Mouse (Mus musculus) right cerebral cortex, postnatal 36 days (tissue): Measurements from ENCODE around the gene Asb16.

Experiments
- DNase-seq, 2 experiments: peaks; one replicate each; pipeline ENCODE4 v3.0.0; 2022; ENCODE audit warnings: low spot score in 2 of 2, mixed read lengths in 1 of 2

Asb16 gene

DNA sequence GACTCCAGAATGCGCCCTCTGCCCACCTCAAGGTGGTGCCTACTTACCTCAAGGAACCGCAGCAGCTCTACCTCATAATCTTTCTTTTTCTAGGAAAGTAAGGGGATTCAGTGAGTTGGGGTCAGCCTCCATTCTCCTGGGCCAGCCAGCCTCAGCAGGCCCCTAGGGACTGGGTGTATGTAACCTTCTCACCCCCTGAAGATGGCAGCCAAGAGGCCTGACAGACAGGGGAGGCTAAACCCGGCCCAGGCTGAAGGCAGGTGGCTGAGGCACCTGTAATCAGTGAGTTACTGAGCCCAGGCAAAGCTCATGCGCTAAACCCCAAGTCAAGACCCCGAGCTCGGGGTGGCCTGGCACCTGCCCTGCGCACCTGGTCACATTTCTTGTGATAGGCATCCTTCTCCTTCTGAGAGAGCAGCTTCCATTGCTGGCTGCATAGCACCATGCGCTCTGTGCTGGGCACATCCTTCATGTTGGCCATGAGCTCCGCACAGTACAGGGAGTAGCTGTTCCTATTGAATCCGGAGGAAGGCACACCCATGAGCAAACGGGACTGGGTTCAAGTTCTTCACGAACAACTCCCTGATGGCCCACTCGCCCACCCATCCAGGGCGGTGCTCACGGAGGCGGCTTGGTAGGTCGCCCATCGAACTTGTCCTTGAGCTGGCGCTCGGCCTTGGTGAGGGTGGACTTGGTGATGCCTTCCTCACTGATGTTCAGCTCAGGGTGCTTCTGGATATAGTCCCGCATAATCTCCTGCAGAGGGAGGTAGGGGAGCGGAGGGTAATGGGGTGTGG is 41.5 kb downstream of the Asb16 start:
- no peak for DNase-seq

GRCm38 (mm10) chr11:102310768-102311695 is 42.5 kb downstream of the Asb16 start:
- DNase-seq: no peak

- no peak for DNase-seq
Measured at GRCm38 (mm10) chr11:102311966-102312365, 43.4 kb downstream of the Asb16 start.

DNA sequence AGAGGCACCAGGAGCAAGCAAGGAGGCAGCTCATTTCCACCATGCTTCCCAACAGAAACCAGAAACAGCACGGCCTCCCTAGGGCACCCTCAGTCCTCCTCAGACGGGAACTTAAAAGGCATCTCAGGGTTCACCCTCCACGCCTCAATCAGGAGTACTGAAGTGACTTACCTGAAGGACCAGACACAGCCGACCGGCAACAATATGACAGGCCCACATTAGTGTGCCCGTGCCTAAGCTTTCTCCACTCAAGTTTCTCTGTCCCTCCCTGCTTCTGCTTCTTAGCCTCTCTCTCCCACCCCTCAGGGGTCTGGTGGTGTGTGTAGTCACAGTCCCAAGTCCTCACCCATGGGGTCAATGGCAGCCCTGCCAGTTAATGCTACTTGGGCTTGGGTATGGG is 44.0 kb downstream of the Asb16 start:
- no peak for DNase-seq

GRCm38 (mm10) chr11:102314321-102314720 is 45.8 kb downstream of the Asb16 start:
- no peak for DNase-seq

DNA sequence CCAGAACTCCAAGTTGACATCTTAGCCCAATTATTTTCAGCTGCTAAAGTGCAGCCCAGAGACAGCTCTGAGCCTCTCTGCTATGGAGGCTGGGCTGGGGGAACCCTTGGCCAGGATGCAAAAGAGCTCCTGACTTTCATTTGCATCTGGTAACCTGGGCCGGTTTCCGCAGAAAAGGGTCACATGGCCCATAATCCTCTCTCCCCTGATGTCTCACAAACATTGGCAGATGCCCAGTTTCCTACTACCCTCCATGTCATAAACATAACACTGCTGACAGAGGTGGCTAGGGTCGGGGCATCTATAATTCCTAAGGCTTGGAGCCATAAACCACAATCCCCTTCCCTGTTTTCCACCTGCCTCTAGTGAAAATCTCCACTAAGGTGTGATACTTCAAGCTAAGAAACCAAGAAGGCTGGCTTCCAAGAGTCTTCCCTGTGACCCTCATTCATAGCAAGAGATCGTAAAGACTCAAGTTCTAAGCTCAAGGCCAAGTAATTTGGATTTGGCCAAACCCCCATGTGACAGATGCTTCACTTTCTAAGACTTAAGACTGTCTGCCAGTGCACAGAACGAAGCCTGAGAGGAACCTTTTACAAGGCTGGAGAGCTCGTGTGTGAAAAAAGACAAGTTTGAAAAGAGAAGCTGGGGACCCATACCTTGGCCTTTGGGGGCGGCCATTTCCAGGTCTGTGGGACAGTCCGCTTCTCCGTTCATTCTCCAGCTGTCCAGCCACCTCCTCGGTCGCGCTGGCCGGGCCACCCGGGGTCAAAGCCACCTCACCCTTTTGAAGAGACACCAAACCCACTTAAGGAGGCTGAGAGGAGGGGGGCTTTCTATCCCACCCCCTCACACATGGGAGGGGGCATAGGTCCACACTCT is 47.4 kb downstream of the Asb16 start:
- DNase-seq: no peak

DNA sequence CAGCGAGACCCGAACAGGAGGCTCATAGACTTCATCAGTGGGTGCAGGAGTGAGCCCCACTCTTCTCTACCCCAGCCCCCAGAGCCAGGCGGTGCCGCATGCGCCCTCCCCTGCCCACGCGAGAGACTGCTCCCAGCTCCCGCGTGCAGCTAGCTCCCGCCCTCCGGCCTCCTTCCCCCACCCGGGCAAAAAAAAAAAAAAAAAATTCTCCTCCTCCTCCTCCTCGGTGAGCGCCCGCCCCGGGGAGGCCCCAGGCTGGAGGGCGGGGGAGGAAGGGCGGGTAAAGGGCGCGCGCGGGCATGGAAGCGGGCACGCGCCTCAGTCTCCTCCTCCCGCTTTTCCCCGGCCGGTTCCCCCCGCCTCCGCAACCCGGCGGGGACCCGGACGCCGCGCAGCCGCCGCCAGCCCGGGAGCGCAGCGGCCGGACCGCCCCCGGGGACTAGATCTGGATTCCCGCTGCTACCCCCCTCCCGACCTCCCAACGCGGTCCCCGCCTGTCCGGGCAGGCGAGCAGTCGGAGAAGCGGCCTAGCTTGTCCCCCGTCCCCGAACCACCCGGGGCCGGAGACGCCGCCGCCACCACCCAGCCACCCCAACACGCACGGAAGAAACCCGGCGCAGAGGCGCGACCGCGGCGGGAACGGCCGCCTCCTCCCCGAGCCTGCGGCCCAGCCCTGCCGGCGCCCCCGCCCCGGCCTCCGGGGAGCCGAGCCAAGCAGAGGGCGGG is 48.2 kb downstream of the Asb16 start:
- DNase-seq: peak; percentile 72 to 81

GRCm38 (mm10) chr11:102317298-102317900 is 48.9 kb downstream of the Asb16 start:
- peak in 1 of 2 experiments; percentile 45 for DNase-seq

DNA sequence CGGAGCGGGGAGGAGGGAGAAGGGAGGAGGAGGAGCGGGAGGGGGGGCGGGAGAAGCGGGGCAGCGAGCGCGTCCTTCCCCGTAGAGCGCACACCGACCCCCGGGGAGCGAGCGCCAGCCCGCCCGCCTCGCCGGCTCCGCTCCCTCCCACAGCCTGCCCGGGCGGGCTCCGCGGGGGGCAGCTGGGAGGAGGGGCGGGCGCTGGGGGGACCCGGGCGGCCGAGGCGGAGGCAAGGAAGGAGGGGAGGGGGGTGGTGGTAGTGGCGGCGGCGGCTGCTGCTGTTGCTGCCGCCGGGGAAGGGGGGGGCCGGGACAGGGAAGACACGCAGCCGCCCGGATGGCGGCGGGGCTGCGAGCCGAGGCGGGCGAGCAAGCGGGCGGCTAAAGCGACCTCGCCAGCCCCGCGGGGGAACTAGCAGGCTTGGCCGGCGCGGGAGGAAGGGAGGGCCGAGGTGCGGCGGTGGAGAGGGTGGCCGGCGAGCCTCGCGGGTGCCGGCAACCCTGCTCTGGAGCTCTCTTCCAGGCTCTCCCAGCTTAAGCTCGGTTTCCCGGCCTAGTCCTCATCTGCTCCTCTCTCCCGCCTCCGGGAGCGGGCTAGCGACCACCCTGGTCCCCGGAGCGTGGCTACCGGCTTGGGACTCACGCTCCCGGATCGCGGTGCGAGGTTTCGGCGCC is 49.5 kb downstream of the Asb16 start:
- peak in 1 of 2 experiments; percentile 29 for DNase-seq

DNA sequence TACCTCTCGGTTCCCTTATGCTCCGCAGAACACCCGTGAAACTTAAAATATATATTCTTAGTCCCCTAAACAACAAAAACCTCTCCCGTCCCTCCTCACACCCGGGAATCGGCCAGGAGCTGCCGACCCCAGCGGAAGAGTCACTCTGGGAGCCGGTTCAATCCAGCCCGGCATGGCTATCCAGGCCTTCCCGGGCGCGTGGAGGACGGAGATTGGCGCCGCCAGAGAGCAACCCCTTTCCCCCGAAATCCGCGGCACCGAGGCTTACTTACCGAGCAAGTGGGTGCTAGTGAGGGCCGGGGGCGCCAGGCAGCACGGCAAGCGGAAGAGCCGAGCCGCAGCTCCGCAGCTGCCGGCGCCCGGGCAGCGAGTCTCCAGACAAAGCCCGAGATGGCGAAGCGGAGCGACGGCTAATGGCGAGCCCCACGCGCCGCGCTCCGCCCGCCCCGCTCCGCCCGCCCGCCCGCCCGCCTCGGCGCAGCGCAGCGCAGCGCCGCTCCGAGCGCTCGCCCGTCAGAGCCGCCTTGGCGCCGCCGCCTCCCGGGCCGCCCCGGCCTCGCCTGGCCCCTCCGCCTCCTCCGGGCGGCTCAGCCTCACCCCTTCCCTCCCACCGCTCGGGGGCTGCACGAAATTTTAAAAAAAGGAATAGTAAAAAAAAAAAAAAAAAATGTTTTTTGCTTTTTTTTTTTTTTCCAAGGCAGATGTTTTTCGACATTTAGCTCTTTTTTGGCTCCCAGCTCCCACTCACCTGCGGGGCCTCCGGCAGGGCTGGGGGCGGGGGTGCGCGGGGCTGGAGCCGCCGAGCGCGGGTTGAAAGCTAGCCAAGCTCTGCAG is 50.2 kb downstream of the Asb16 start:
- peak in 1 of 2 experiments; percentile 25 for DNase-seq

GRCm38 (mm10) chr11:102319410-102319792 is 50.9 kb downstream of the Asb16 start, which contains the start of gene Ubtf:
Gene Ubtf, minus strand, starts transcription at chr11:102319742.
- DNase-seq: peak; percentile 77 to 82

DNA sequence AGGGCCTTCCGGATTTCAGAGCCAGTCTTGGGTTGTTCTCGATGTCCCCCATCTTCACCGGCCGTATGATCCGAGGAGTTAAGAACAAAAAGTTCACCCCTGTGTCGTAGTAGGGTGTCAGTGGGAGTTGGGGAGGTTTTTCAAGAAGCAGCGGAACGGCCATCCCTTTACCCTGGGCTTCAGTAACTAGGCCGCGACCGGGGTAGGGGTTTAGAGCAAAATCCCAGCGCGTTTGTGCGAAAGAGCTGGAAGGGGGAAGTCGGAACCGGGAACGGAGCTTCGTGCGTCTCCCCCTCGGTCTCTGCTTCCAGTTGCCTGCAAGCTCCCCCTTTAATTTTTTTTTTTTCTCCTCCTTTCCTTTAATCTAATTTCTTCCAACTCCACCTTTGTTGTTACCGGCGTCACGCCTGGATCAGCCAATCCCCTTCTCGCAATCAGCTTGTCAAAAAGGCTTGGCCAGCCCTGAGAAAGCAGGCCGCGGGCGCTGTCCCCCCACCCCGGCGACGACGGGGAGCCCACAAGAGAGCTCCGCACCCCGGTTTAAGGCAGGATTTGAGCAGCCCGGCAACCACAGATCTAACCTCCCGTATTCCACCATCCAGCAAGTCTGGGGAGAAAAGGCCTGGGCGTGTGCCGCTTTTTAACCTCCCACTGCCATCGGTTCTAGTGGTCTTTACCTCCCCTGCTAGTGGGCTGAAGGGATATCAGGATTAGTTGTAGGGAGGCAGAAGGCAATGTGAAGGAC is 51.6 kb downstream of the Asb16 start:
- peak; percentile 92 to 93 for DNase-seq

DNA sequence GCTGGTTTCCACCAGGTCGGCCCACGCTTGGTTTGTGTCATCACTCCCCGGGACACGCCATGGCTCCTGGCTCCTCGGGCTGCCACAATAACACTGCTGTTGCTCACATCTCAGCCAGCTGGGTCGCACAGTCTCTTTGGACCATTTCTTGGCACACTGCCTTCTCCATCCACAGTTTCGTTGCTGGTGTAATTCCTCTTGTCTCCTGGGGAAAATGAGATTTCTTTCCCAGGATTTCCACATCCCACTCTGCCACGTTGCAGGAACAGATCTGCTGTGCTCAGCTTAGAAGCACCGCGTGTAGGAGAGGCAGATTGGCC is 52.1 kb downstream of the Asb16 start:
- peak; percentile 76 to 81 for DNase-seq

GRCm38 (mm10) chr11:102321931-102322330 is 53.4 kb downstream of the Asb16 start:
- DNase-seq: no peak

GRCm38 (mm10) chr11:102323516-102323915 is 55.0 kb downstream of the Asb16 start:
- DNase-seq: no peak

- no peak for DNase-seq
Measured at GRCm38 (mm10) chr11:102327250-102327649, 58.7 kb downstream of the Asb16 start.

DNA sequence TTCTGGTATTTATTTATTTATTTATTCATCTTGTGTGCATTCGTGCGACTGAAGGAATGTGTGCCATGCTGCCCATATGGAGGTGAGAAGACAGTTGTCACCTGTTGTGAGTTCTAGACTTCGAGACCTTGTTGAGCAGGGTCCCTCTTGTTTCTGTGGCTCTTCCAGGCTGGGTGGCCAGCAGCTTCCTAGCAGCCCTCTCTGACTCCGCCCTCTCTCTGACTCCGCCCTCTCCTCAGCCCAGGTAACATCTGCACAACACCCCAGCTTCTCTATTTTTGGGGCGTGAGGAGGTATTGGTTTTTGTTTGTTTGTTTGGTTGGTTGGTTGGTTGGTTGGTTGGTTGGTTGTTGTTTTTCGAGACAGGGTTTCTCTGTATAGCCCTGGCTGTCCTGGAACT is 59.3 kb downstream of the Asb16 start:
- no peak for DNase-seq
